Mouse (Mus musculus): Measurements from ENCODE around the gene Il5.

Gene Il5

DNA sequence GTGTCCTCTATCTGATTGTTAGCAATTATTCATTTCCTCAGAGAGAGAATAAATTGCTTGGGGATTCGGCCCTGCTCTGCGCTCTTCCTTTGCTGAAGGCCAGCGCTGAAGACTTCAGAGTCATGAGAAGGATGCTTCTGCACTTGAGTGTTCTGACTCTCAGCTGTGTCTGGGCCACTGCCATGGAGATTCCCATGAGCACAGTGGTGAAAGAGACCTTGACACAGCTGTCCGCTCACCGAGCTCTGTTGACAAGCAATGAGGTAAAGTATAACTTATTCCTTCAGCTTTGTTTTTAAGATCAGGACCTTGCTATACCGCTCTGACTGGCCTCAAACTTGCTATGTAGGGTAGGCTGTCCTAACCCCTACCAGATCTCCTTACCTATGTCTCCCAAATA is at the start of gene Il5:
TSS of gene Il5 (plus strand) at position 80 of the 400 bp plus-strand sequence.
- no peak for DNase-seq (ENCODE audit: low read depth)

DNA sequence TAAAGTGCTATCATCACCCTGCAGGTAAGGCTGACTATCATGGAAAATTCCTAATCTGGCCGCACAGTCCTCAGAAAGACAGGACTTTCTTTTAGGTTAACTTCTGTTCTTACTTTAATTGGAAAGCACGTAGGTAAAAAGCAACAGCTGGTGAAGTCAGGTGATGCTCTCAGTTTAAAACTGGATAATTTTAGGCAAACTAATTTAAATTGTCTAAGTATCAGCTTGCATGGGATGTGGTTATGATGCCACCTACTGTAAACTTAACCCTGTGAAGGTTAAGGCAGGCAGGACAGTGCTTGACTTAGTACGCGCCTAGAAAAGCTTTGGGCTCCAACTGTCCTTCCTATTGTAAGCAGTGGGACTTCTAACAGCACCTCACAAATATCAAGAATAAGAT is 49.2 kb upstream of the Il5 start:
- no peak for DNase-seq (ENCODE audit: low read depth)

DNA sequence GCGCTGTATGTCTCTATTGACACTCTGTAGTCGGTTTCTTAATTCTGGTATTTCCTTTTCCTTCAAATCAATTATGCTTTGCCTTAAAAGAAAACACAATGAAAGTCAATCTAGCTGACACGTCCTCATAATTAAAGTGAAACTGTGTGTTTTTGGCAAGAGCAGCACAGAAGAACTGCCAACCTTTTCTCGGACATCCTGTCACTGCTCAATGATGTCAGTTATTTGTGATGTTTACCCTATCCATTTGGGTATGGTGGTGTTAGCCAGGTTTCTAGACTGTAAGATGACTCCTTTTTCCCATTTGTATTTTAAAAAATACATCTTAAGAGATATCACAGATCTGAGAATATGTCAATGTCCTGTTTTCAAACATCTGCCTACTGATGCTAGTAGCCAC is 40.5 kb upstream of the Il5 start:
- no peak for DNase-seq (ENCODE audit: low read depth)

DNA sequence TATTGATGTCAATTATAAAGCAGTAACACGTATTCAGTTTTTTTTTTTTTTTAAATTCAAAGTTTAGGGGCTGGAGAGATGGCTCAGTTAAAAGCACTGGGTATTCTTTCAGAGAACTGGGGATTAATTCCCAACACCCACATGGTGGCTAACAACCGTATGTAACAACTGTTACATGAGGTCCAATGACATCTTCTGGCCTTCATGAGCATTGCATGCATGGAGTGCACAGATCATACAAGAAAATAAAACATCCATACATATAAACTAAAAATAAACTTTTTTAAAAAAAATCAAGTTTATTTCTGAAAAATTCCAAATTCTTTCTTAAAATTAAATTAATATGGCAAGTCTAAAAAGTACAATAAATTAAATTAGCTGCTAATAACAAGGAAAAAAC is 38.9 kb upstream of the Il5 start:
- no peak for DNase-seq (ENCODE audit: low read depth)

DNA sequence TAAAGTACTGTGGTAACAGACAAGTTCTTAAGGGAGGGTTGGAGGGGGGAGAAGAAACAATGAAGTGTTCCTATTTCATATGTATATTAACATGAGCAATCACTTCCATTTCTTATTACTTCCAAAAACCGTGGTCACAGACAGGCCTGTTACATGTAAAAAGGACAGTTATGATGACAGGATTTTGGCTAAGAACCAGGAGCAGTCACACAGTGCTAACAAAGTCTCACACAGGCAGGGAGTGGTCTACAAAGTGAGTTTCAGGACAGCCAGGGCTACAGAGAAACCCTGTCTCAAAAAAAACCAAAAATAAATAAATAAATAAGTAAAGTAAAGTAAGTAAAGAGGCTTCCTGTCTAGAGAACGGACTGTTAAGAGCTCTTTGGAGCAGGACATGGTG is 38.4 kb upstream of the Il5 start:
- no peak for DNase-seq (ENCODE audit: low read depth)

DNA sequence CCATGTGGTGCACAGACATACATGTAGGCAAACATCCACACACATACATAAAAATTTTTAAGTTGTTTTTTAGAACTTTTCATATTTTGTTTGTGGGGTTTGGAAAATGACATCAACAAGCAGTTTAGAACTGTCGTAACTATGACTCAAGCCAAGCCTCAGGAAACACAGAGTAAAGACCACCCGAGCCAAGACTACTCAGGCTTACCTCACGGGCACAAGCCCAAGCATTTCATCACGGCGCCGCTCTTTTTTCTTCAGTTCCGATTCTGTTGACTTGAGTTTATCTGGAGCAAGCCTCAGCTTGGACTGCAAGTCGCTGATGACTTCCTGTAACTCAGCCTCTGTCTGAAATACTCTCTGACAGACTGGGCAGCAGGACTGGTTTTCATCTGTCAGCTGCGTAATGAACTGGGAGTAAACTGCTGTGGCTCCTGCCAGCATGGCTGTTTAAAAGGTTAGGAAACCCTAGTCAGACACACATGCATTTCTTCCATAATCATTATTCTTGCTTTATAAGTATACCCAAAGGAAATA is 37.5 kb upstream of the Il5 start:
- DNase-seq (ENCODE audit: low read depth), result no peak

DNA sequence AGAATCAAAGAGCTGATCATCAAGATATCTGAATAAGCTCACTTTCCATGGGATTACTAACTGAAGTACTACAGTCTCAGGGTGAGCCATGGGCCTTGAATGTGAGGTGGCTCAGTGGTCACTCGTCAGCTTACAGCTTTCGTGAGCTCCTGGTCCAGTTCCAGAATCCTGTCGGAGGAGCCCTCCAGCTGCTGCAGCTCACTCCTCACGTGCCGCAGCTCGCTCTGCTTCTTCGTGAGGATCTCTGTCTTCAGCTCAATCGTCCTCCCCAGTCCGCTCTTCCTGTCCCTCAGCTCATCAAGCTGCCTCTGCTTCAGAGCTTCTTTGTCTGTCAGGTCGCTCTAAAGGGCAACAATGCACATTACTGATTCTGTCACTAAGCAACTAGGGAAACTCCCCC is 28.6 kb upstream of the Il5 start:
- no peak for DNase-seq (ENCODE audit: low read depth)

DNA sequence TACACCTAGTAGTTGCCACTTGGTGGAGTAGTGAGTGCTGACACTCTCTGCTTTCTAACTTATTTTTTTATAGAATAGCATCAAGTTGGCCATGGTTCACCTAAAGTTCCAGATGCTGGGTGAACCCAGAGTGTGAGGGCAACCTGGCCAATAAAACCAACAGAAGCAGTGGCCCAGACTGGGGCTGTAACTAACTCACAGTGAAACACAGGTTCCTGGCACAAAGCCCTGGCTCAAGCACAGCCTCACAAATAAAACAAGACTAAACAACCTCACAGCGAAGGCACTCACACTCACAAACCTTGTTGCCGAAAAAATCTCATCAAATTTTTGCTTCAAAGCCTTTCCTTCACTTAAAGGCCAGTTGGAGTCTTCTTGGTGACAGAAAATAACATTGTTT is 22.1 kb upstream of the Il5 start:
- DNase-seq (ENCODE audit: low read depth), result no peak

DNA sequence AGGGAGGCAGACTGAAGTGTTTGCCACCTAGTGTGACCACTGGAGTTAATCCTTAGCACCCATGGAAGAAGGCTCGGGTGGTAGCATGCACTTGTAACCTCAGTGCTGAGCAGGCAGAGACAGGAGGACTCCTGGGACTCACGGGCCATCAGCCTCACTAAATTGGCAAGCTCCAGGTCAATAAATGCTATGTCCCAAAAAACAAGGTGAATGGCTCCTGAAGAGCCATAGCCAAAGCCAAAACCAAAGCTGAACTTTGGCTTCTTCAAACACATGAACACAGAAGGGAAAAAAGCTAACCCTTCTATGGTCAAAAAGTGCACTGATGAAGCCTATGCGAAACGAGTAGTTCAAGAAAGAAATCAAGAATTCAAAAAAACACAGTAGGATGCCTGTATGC is 21.2 kb upstream of the Il5 start:
- no peak for DNase-seq (ENCODE audit: low read depth)

DNA sequence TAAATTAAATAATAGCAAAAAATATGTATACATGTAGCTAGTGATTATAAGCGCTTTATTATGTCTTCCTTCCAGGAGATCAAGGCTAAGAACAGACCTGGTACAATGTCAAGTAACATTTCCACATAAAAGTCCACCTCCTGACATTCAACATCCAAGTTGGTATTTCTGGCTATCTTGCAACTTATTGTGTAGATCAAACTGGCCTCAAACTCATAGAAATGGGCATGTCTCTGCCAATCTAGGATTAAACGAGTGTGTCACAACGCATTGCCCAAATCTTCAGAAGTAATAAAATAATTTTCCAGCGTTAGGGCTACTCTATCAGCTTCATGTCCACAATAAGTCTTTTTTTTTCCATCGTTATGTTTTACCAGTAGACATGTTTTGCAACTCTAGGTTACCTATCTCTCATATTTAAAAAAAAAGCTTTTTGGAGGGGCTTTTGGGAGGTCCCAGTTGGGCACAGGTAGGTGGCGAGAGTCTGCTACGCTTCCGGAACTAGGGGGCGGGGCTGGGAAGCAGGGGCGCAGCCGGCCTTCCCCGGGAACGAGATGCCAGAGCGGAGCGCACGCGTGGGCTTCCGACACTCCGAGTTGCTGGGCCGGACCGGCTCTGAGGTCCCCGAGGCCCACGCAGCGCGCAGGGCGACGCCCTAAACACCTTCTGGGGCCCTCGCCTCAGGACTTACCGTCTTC is 14.2 kb upstream of the Il5 start:
- DNase-seq (ENCODE audit: low read depth), result peak; percentile 77

DNA sequence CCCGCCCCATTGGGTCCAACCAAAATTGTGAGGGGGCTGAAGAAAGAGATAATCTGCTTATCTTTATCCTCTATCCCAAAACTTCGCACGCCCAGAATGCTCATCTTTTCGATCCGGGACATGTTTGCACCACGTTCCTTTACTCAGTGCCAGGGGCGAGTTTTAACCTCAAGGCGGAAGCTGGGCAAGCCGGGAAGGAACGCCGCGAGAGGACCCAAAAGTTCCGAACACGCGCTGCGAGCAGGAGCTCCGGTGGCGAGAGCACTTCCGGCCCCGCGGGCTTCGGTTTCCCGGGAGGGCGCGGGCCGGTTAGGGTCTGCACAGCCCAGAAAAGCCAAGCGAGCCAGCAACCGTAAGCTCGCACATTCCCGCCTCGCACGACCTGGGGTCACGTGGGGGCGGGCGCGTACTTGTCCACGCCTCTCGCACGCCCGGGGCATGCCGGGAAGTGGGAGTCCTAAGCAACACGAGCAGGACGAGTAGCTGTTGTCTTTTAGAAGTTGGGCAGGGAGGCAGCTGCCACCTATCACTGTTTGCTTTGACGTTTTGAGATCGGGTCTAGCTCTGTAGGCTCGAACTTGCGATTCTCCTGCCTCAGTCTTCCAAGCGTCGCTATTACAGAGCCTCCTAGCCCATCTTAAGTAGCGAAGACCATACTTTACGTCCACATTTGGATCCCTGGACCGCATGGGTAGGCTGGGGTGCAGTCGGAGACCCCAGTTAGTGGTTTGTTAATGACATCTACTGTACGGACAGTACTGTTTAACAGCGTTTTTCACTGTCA is 13.5 kb upstream of the Il5 start, which contains the start of gene Rad50:
TSS of gene Rad50 (minus strand) at position 386 of the 784 bp plus-strand sequence.
- peak; percentile 94 for DNase-seq (ENCODE audit: low read depth)

DNA sequence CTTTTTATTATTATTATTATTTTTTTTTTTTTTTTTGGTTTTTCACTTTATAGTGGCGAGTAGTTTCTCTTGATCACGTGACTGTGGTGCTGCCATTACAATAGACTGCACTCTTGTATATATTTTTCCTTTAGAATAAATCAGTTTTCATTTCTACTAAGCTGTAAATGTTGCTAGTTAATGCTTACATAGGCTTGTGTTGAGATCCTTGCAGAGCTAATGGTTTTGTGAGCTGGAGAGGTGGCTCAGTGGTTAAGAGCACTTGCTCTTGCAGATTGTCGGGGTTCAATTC is 12.9 kb upstream of the Il5 start:
- DNase-seq (ENCODE audit: low read depth), result no peak

DNA sequence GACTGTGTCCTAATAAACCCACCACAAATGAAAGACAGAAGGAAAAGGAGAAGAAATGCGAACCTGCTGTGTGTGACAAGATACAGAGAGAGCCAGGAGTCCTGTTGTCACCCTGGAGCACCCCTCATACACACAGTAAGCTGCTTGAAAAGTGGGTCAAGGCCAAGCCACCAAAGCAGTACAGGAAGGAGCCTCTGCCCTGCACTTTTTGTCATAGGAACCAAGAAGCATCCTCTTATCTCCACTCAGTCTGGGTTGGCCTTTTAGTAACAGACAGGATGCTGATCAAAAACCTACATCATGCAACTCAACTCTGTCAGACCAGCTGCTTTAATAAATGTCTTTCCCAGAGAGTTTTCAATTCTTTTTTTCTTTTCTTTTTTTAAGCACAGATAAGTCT is 893 bp upstream of the Il5 start:
- DNase-seq (ENCODE audit: low read depth), result no peak

DNA sequence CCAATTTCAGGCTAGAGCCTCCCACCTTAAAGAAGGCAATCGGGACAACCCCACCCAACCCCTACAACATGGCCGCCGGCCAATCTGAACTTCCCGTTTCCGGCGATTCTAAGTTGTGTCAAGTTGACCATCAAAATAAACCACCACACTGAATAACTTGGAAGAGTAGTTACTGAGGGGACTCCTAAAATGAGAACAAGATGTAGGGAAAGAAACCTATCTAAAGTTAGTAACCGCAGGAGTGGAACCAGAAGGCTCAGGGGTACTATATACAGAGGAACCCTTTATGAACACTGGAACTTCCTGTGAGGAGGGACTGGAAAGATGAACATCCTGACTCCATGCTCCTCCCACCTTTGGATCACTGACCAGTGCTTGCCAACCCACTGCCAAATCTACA is 10.9 kb downstream of the Il5 start:
- no peak for DNase-seq (ENCODE audit: low read depth)

DNA sequence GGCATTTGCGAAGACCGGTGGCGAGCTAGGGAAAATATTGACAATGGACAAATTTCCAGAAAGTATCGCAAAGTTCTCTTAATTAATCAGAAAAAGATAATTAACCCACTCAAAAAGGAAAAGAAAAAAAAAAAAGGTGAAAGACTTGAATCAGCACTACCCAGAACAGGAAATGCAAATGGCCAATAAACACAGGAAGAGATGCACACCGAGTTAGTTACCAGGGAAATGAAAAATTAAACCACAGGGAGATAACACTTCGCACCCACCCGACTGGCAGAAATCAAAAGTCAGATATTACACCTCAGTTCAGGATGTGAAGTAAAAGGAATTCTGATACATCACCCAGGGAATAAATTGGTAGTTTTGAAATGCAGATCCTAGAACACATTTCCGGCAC is 11.7 kb downstream of the Il5 start:
- no peak for DNase-seq (ENCODE audit: low read depth)

DNA sequence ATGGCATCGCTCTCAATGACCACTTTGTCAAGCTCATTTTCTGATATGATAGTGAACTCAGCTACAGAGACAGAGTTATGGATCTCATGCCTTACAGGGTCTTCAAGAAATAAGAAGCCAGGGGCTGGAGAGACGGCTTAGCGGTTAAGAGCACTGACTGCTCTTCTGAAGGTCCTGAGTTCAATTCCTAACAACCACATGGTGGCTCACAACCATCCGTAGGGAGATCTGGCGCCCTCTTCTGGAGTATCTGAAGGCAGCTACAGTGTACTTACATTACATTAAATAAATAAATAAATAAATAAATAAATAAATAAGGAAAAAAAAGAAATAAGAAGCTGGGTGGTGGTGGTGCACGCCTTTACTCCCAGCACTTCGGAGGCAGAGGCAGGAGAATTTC is 13.2 kb downstream of the Il5 start:
- DNase-seq (ENCODE audit: low read depth), result peak; percentile 70

DNA sequence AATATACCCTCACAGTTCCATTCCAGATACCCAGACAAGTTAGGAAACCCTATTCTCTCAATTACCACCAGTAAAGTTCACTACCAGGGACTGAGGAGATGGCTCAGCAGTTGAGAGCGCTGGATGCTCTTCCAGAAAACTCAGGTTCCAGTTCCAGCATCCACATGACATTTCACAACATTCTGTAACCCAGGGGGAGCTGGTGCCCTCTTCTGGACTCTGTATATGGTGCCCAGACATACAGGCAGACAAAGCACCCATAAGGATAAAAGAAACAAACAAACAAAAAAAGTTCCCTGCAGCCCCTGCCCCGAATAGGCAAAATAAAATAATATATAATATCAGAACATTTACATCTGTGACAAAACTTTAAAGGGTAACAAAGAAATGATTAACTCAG is 13.8 kb downstream of the Il5 start:
- DNase-seq (ENCODE audit: low read depth), result peak; percentile 29

DNA sequence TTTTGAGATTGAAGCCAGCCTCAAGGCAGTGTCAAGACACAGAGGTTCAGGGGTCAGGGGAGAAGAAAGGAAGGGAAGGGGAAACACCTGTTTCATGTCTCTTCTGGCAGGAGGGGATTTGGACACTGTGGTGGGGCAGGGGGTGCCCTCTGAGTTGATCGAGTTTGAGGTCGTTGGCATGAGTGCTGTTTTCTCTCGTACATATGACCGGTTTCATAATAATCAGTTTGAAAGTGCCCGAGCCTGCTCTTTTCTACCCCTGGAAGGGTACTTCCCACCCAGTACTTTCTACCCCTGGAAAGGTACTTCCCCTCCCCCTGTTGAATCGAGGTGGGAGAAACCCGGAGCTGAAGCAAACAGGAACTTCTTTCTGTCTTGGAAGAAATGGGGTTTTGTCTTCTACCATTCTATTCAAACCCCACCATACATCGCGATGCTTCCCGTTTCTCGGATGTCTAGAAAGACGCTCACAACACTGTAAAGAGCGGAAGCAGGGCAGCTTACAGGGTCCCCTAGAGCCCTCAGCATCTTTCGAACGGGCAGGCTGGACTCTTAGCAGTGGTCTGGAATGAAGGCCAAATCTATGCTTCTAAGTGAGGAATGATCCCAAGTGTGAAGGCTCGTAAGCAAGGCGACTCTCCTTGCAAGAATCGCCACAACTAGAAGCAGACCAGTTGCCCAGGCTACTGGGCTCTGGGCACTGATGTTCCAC is 14.5 kb downstream of the Il5 start:
- DNase-seq (ENCODE audit: low read depth), result no peak

DNA sequence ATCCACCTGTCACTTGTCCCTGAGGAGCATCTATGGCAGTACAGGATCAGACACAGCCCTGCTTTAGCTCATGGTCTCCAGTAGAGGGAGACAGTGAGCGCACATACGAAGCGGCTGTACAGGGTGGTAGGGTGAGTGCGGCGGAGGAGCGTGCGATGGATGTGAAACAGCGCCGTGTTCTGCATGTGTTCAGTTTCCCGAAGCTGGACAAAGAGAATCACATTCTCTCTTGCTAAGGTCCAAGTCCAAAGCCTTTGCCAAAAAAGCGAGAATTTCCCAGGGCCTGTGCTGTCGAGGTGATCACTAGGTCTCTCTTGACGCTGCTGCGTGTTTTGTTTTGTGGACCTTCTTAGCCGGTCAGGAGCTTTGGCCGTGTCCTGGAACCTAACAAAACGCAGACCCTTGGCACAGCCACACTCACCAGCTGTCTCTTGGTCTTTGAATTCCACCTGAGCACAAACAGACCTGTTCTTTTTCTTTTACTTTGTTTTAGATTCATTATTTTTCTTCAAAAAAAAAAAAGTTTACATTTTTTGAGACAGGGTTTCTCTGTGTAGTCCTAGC is 15.2 kb downstream of the Il5 start:
- peak; percentile 93 for DNase-seq (ENCODE audit: low read depth)

DNA sequence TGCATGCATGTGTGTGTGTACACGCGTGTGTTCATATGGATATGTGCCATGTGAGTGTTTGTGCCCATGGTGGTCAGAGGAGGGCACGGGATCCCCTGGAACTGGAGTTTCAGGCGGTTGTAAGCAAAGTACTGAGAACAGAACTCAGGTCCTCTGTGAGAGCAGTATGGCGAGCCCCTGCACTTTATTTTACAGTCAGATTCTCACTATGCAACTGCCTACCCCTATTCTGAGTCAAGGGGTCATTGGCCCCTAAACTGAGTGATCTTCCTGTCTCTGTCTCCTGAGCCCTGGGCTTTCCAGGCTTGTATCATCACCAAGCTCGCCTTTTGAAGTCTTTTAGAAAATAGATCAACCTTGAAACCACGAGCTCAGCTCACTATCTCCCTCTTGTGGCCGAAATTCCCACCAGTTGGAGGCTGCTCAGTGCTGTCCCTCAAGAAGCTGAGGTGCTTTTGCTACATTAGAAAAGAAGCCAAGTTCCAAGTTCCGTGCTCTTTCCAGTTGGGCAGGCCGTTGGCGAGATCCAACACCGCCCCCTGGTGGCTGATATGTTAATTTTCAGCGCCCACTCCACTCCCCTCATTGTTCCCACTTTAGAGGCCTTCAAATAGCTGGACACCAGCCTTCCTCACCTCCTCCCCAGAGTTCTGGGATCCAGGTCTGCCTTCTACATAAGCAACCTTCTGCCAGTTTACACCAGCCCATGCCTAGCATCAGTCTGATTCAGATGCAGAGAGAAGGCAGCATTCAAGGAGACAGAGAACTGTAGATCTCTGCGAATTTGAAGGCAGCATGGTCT is 16.4 kb downstream of the Il5 start:
- peak; percentile 94 for DNase-seq (ENCODE audit: low read depth)

DNA sequence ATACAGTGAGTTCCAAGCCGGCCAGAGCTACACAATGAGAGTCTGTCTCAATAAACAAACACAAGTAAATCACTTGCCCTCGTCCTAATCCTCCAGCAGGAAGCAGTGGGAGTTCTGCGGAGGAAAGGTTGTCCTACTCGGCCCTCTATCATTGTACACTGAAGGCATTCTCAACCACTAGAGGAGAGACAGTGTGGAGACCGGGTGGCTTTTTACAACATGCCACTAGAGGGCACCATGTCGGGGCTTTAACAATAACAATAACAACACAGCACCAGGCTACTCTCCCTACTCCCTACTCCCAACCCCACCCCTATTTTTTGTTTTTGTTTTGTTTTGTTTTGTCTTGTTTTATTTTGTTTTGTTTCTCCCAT is 17.0 kb downstream of the Il5 start:
- DNase-seq (ENCODE audit: low read depth), result peak; percentile 90

DNA sequence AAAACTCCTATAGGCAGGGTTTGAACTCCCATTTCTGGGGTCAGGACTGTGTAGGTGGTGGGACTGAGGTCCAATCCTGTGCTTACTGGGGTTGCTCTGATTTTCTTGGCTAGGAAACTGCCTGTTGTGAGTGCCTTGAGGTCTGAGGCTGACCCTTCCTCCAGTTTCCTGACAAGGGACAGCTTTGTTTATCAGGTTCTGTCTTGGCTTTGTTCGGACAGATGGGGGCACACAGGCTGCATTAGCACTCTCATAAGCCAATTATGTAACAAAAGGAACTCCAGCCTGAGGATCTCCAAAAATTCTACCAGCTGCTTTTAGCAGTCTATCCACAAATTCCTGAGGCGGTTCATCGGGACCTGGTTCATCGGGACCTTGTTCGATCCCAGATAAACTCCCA is 21.8 kb downstream of the Il5 start:
- no peak for DNase-seq (ENCODE audit: low read depth)

All from induced T-regulatory cell, adult 2 months (primary cell).